Mouse (Mus musculus) heart, adult 8-10 months (tissue): Measurements from ENCODE around the gene Nudt16. TPM values are rescaled to one million over a fixed set of nuclear protein-coding genes. Genes with fewer than 3 reads are reported as not detected.
"Not testable (repeated sequence)": the region's sequence is repeated elsewhere in the genome, so short reads cannot be mapped to it uniquely, and the experiment has no call there.

Source experiments
- DNase-seq: peaks from one replicate; pipeline ENCODE4 v3.0.0; 2022; ENCODE audit warnings: low spot score
- total RNA-seq, 4 experiments: library from RNA; stranded (reverse); gene quantifications; 2 replicates each; pipeline ENCODE4 v1.2.4; 2022

Gene Nudt16
- 1 to 10 TPM; 7.3 to 9.0 (median 8.4) TPM for total RNA-seq

DNA sequence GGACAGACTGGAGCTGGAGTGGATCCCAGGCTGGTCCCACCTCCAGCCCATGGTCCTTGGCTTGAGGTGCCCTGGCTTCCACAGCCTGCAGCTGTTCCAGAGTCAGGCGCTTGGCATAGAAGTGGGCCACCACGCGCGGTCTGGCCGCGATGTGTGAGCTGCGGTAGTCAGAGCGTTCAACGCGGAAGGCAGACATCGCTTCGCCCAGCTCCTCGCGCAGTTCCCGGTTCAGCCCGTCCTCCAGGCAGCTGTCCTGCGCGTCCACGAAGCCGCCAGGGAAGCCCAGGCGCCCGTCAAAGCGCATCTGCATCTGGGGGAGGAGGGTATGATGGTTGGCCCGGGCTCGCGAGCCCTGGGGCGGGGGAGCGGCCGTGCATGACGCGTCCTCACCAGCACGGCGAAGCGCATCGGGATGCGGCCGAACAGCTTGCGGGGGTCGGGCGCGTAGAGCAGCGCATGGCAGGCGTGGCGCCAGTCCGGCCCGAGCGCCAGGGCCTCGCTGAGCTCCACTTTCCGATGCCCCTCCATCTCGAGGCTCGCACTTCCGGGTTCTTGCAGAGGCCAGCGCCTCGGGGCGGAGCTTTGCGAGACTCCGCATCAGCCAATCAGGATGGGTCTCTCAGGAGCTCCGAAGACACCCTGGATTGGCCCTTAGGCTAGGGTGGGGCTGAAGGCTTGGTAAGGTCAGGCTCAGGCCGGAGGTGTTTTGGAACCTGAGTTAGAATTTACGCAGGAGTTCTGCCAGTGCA lies at the start of gene Nudt16:
TSS of gene Nudt16 (minus strand) at position 572 of the 749 bp plus-strand sequence.
- DNase-seq, result peak; percentile 92

DNA sequence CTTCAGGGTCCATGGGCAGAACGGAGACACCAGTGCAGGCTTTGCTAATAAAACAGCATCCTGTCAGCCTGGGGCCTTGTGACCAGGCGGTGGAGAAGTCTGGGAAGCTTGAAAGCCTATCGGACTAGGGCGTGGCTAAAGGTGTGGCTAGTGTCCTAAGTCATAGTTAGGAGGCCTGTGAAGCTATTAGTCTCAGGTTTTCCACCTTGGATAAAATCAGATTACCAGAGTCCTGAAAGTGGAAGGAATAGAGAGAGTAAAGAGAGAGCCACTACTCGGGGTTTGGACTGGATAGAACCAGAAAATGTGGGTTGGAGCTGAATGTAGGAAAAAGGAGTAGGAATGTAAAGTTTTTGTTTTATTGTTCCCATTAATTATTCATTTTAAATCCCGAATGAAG lies 13.4 kb upstream of the Nudt16 start, which contains the start of gene 1700080E11Rik:
TSS of gene 1700080E11Rik (minus strand) at position 101 of the 400 bp plus-strand sequence.
- no peak for DNase-seq

- no peak for DNase-seq
Measured at GRCm38 (mm10) chr9:105139204-105139603, 7.6 kb upstream of the Nudt16 start.

DNA sequence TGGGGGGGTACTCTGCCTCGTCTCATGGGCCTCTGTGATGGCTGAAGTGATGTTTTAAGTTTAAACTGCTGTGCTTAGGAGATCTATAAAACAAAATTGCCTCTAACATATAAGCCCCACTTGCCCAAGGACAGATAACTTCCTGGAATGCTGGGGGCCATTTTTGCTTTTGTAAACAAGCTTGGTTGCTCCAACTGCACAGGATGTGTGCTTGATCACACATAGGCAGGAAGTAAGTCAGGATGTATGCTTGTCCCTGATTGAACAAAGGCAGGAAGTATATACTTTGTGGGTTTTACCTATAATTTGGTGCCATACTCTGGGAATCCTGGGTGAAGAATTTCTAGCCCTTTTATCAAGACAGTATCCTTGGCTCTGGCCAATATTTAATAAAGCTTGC lies 4.8 kb upstream of the Nudt16 start:
- no peak for DNase-seq

- no peak for DNase-seq
Measured at GRCm38 (mm10) chr9:105134536-105134935, 2.9 kb upstream of the Nudt16 start.

DNA sequence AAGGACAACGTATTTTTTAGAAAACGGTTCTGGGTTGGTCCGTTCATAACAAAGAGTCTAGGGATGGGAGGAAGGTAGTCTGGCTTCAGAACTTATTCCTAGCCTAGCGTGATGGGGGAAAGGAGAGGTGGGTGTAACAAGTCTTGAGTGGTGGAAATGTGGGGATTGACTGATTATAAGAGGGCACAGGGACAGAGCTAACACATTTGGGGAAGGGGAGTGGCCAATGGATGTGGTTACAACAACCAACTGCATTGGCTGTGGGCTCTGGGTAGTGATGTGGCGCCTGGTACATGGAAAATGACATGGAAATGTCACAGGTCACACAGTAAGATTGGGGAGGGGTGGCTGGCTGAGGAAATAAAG lies 361 bp upstream of the Nudt16 start:
- DNase-seq, result no peak

DNA sequence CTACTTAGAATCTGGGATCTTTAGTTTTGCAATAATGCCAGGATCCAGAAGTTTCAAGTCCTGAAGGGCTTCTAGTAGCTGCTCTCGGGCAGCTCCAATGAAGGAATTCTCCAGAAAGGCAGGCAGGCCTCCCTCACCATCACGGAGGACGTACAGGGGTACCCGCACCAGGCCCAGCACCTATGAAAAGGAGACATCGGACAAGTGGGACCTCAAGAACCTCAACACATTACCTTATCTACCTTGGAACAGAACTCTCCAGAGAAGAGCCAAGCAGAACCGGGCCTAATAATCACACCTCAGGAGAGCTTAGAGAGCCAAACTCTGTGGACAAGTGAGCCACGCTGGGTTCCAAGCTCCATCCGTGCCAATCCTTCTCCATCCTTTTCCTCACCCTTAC lies 1.3 kb downstream of the Nudt16 start:
- no peak for DNase-seq

DNA sequence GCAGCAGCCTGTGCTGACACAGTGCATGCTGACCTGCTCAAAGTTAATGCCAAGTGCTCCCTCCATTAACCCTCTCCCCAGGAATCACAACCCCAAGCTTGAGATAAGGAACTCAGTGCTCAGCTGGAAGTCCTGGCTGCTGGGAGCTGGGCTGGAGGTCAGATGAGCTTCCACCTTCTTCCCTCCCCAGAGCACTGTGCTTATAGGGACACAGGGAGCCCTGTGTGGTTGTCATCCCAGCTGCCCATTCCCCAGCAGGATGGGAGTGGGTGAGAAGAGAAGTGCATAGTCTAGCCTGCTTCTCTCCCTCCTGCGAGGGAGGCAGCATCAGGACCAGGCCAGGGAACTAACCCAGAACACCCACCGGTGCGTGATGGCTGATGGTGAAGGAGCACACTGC lies 6.4 kb downstream of the Nudt16 start:
- not testable (repeated sequence) for DNase-seq

GRCm38 (mm10) chr9:105103893-105104292 lies 27.7 kb downstream of the Nudt16 start:
- no peak for DNase-seq

GRCm38 (mm10) chr9:105101911-105102310 lies 29.7 kb downstream of the Nudt16 start:
- DNase-seq, result no peak

GRCm38 (mm10) chr9:105100807-105101570 lies 30.6 kb downstream of the Nudt16 start:
- no peak for DNase-seq

DNA sequence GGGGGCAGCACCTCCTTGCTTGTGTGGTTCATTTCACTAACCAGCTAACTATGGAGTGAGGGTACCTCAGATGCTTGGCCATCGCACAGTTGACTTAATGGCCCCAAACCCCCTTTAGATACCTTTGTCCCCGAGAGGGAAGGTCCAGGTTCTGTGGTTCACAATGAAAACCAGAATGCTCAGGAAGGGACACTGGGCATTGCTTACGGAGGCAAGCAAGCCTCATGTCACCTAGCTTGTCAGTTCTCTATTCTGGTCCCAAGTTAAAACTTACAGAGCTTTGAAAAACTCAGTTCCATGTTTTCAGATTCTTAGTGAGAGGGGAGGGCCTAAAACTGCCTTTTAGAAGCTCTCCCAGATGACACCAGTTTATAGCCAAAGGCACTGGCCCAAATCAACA lies 51.4 kb downstream of the Nudt16 start:
- DNase-seq, result no peak

Other genes starting within 250 kb of the Nudt16 start
- gene Mrpl3, start 78.6 kb downstream of the Nudt16 start, total RNA-seq, result 100 to 1,000 TPM; 177 to 202 (median 190) TPM
- not detected for gene 1700080E11Rik, start 13.3 kb upstream of the Nudt16 start, total RNA-seq